Mouse (Mus musculus) intestine, embryonic 16.5 days (tissue): Measurements from ENCODE around the gene Smim26. TPM values are rescaled to one million over a fixed set of nuclear protein-coding genes. Genes with fewer than 3 reads are reported as not detected.

Experiments used
- microRNA-seq: library from miRNA; unstranded; fragments of <30 nt; microRNA quantifications from one replicate; pipeline ENCODE4, GENCODE M21; 2016
- polyA plus RNA-seq: library from polyadenylated mRNA; unstranded; fragments of >200 nt; fragmentation: Nextera tagmentation; extraction: Ambion mirVana; gene quantifications from 2 replicates; pipeline ENCODE4 v1.2.1, GENCODE M21; 2015

Gene Smim26
- polyA plus RNA-seq, 1 experiment from 2014 or later, result 36.2 TPM

Small RNA genes within 50 kb of the gene (microRNA-seq; reads per million reads assigned to microRNA genes)
- not detected for gene Gm24823

Other genes with a start within 250 kb of the Smim26 start
- 44.7 and 45.5 TPM in 2 replicates for gene Kat14, start 225.1 kb upstream of the Smim26 start, polyA plus RNA-seq
- 1.3 and 4.2 TPM in 2 replicates for gene Pet117, start 225.1 kb upstream of the Smim26 start, polyA plus RNA-seq
- 0.42 and 0.49 TPM in 2 replicates for gene Dzank1, start 66.6 kb upstream of the Smim26 start, polyA plus RNA-seq
- 15.2 and 16.7 TPM in 2 replicates for gene Polr3f, start 66.3 kb upstream of the Smim26 start, polyA plus RNA-seq
- gene Rbbp9, start 43.2 kb upstream of the Smim26 start, polyA plus RNA-seq, result 40.0 and 42.7 TPM in 2 replicates
- gene Sec23b, start 37.8 kb upstream of the Smim26 start, polyA plus RNA-seq, result 98.3 and 104 TPM in 2 replicates
- gene Dtd1, start 5.8 kb downstream of the Smim26 start, polyA plus RNA-seq, result 46.7 and 50.0 TPM in 2 replicates
- gene Scp2d1, start 229.6 kb downstream of the Smim26 start, polyA plus RNA-seq, result not detected in 2 replicates